Mouse (Mus musculus) lung, adult 2 months (tissue): ENCODE data around the gene Lgr6.

Source experiments
- CTCF ChIP-seq: fragments of 200-500 bp; IDR thresholded peaks from 2 replicates; pipeline ENCODE4 v1.5.1; 2011; ENCODE audit warnings: mild to moderate bottlenecking, low read length, control low read depth; ENCODE audit not compliant: insufficient read depth
- POLR2A ChIP-seq: fragments of 200-500 bp; IDR thresholded peaks from 2 replicates; pipeline ENCODE4 v1.6.1; 2011; ENCODE audit warnings: low read depth, mild to moderate bottlenecking, control low read depth, low read length, borderline replicate concordance; ENCODE audit errors: extremely low read depth

- no peak for TF ChIP-seq CTCF
- TF ChIP-seq POLR2A: no peak
These were observed 162.2 kb downstream of the Lgr6 start for GRCm38 (mm10) chr1:134942898-134943297.
